Mouse (Mus musculus): ENCODE measurements around the gene Mras. TPM values are rescaled to one million over a fixed set of nuclear protein-coding genes. Genes with fewer than 3 reads are reported as not detected.

Mras gene
- polyA plus RNA-seq, 1 experiment = 0.09 TPM

- TF ChIP-seq GATA1 (IDR thresholded peaks at IDR 0.05; ENCODE audit: low read length) = no peak
Measured at GRCm38 (mm10) chr9:99359012-99359411, 78.2 kb downstream of the Mras start.

GRCm38 (mm10) chr9:99357921-99358692 is 79.1 kb downstream of the Mras start, which contains the start of gene Esyt3:
Gene Esyt3, minus strand, starts transcription at chr9:99358557.
- TF ChIP-seq GATA1 (IDR thresholded peaks at IDR 0.05; ENCODE audit: low read length) = no peak

- TF ChIP-seq GATA1 (IDR thresholded peaks at IDR 0.05; ENCODE audit: low read length) = no peak
Measured at GRCm38 (mm10) chr9:99357561-99357920, 79.6 kb downstream of the Mras start.

DNA sequence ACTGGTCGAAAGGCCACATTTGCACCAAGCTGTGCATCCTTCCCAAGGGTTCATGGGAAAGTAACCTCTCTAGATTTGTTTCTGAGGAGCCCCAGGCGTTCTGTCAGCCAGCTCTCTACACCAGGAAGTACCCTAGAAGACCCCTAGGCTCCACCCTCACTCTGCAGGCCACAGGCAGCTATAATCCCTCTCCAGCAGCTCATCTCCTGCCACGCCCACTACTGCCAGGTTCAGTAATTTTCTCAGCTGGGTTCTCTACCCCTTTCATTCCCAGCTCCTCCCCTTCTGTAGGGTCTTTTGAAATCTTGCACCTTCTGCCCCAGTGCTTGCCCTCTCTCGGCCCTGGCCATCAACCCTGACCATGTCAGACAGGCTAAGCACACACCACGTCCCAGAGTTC is 81.2 kb downstream of the Mras start:
- no peak for TF ChIP-seq GATA1 (IDR thresholded peaks at IDR 0.05; ENCODE audit: low read length)

GRCm38 (mm10) chr9:99354796-99355195 is 82.4 kb downstream of the Mras start:
- no peak for TF ChIP-seq GATA1 (IDR thresholded peaks at IDR 0.05; ENCODE audit: low read length)

DNA sequence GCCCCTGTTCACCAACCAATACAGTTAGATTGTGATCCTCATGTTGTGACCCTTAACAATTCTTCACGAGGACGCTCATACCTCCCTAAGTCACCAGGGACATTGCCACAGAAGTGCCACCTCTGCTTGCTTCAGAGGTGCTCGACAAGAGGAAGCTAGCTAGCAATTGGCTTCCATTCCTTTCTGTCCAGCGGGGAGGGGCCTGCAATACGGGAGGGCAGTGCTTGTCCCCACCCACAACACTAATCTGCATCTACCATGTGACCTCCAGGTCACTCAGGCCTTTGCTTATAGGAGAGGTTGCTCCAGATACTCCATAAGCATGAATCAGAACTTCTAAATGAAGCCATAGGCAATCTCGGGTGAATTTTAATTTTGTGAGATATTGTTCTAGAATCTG is 83.8 kb downstream of the Mras start:
- no peak for TF ChIP-seq GATA1 (IDR thresholded peaks at IDR 0.05; ENCODE audit: low read length)

GRCm38 (mm10) chr9:99352964-99353363 is 84.2 kb downstream of the Mras start:
- no peak for TF ChIP-seq GATA1 (IDR thresholded peaks at IDR 0.05; ENCODE audit: low read length)

DNA sequence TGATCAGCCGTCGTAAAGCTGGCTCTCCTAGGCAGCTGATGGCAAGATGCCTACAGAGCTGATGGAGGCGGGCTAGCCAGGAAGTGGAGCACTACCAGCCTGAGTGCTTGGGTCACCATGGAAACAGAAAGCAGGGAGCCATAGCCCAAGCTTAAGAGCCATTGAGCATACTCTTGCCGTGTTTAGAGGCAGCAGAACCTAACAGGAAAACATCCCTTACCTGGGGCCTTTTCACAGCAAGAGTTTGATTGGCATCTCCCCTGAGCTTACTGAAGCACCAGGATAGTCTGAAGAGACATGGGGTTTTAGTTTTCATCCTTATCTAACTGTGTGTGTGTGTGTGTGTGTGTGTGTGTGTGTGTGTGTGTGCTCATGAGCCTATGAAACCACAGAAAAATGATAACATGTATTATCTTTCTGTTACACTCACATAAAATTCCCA is 91.8 kb downstream of the Mras start:
- TF ChIP-seq GATA1 (IDR thresholded peaks at IDR 0.05; ENCODE audit: low read length) = peak; percentile 28

GRCm38 (mm10) chr9:99341600-99341999 is 95.6 kb downstream of the Mras start:
- TF ChIP-seq GATA1 (IDR thresholded peaks at IDR 0.05; ENCODE audit: low read length) = peak; percentile 32

DNA sequence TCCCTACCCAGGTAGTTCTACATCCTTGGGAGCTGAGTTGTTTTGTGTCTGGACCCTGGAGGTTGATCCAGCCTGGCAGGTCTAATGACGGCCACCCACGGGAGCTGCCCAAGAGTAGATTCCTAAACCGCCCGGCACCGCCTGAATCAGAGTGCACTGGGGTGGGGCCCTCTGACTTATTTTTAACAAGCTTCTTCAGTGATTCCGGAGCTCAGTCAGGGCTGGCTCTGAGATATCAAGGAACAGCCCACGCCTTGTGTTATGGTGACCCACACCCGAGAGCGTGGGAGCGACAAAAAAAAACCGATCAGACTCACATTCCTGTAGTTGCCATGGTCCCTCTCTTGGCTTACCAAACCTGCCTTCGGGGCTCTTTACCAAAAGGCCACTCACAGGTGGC is 97.1 kb downstream of the Mras start:
- no peak for TF ChIP-seq GATA1 (IDR thresholded peaks at IDR 0.05; ENCODE audit: low read length)

DNA sequence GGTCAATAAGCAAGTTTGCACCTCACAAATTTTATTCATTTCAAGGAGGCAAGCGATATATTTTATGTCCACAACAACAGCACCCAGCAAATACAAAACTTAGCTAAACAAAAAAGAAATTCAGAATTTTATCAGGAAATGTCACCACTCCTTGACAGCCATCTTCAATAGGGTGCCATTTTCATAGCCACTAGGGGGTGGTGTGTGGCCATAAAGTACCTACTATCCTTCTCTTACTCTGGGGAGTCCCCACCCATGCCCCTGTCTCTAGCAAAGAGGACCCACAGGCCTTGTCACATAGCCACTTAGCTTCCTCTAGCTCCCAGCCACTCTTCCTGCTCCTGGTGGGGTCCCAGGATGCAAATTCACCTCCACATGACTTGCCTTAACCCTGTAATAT is 98.0 kb downstream of the Mras start:
- TF ChIP-seq GATA1 (IDR thresholded peaks at IDR 0.05; ENCODE audit: low read length) = no peak

- TF ChIP-seq GATA1 (IDR thresholded peaks at IDR 0.05; ENCODE audit: low read length) = no peak
Measured at GRCm38 (mm10) chr9:99338293-99338692, 98.9 kb downstream of the Mras start.

GRCm38 (mm10) chr9:99336538-99336937 is 100.6 kb downstream of the Mras start:
- no peak for TF ChIP-seq GATA1 (IDR thresholded peaks at IDR 0.05; ENCODE audit: low read length)

Other genes starting within 250 kb of the Mras start
- gene Faiml, start 200.1 kb downstream of the Mras start, polyA plus RNA-seq (2012) = not detected in 2 replicates
- 1.7 and 3.4 TPM in 2 replicates for gene Cep70, start 194.0 kb downstream of the Mras start, polyA plus RNA-seq (2012)
- gene Esyt3, start 78.8 kb downstream of the Mras start, polyA plus RNA-seq (2012) = not detected in 2 replicates
- not detected in 2 replicates for gene Nme9, start 14.1 kb upstream of the Mras start, polyA plus RNA-seq (2012)
- gene Armc8, start 131.5 kb upstream of the Mras start, polyA plus RNA-seq (2012) = 3.2 and 3.5 TPM in 2 replicates
- gene Dbr1, start 138.4 kb upstream of the Mras start, polyA plus RNA-seq (2012) = 46.6 and 48.7 TPM in 2 replicates
- not detected in 2 replicates for gene A4gnt, start 175.1 kb upstream of the Mras start, polyA plus RNA-seq (2012)
- not detected in 2 replicates for gene Dzip1l, start 192.1 kb upstream of the Mras start, polyA plus RNA-seq (2012)